Comparison of ENCODE assay signal across 15 mouse cellular contexts in the genomic region with DNA sequence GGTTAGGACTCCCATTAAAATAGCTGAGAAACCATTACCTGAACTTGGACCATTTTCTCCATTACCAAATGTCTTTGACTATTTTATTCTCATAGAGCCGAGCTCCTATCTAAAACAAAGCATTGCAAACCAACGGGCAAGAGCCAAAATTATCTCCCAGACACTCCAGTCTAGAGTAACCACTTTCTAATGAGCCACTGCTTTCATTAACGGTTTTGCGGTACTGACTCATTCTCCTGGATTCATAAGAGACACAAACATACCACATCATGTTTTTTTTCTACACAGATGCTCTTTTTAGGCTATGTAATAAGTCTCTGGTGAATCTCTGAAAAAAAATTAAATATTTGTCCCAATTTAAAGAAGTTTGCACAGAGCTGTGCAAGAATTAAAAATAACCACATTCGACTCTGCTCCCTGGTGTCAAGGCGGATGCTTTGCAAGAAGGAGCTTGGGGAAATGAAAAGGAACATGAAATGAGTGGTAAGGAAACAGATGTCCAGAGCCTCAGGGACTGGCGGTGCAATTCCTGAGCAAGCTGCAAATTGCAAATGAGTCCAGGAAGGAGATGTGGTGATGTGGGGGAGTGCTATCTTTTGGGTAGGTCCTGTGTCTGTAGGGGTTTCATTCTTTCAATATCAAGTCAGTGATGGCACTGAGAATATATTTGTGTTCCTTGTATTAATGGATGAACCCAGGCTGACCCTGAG.
DNase-seq lines count a peak whose midpoint lies in the region; ATAC-seq and TF ChIP-seq lines count a peak whose summit lies in the region.
"Had no signal": no experiment of that assay in that cellular context is flagged by ENCODE, and none has a peak within 500 bp of the region (broad histone marks: within the 10 kb centered on the region; RNA-seq: fewer than 3 reads in every experiment).

No protein-coding gene starts in this region.

- H3K9me3 ChIP-seq in intestine, postnatal 0 days (ENCODE audit: control insufficient read depth), result no peaks in the 10 kb centered on the region
- H3K9me3 ChIP-seq: embryonic facial prominence, embryonic 13.5 days; forebrain, embryonic 15.5 days had no signal

- 72% methylated on average over 7 of the region's 7 CpGs for WGBS in intestine, postnatal 0 days

- no peaks in the 10 kb centered on the region for H3K27me3 ChIP-seq in intestine, postnatal 0 days (replicated peaks; ENCODE audit: control insufficient read depth, insufficient read depth, low read length)
- H3K27me3 ChIP-seq: embryonic facial prominence, embryonic 13.5 days; forebrain, embryonic 15.5 days; limb, embryonic 12.5 days had no signal

- ATAC-seq in intestine, postnatal 0 days, result no peak
- ATAC-seq: forebrain, embryonic 15.5 days had no signal

- H3K4me2 ChIP-seq in intestine, postnatal 0 days (replicated peaks; ENCODE audit: low read depth), result no peak overlapping the region
- H3K4me2 ChIP-seq: embryonic facial prominence, embryonic 13.5 days; forebrain, embryonic 15.5 days; limb, embryonic 12.5 days; lung, embryonic 14.5 days had no signal

- no peak overlapping the region for H3K4me3 ChIP-seq in intestine, postnatal 0 days (ENCODE audit: low read depth, low read length)
- H3K4me3 ChIP-seq: embryonic facial prominence, embryonic 13.5 days; forebrain, embryonic 15.5 days; limb, embryonic 12.5 days had no signal

- H3K9ac ChIP-seq in intestine, postnatal 0 days (ENCODE audit: low read depth, low read length), result no peak overlapping the region
- H3K9ac ChIP-seq: embryonic facial prominence, embryonic 13.5 days; forebrain, embryonic 15.5 days; limb, embryonic 12.5 days; lung, embryonic 14.5 days had no signal

- TF ChIP-seq CTCF in intestine, postnatal 0 days (IDR thresholded peaks at IDR 0.05; ENCODE audit: low read depth), result no peak

- DNase-seq in layer of hippocampus, adult 11-12 months (ENCODE audit: low spot score), result peak; percentile 20
- no peak for DNase-seq in layer of hippocampus, postnatal 25 days (ENCODE audit: extremely low spot score in 1 of 2, low spot score in 1 of 2)
- peak; percentile 45 for DNase-seq in gastrocnemius, postnatal 25 days
- peak; percentile 6 for DNase-seq in layer of hippocampus, adult 9-10 months (ENCODE audit: low spot score)
- peak; percentile 32 to 74 for DNase-seq in right cerebral cortex, postnatal 36 days (ENCODE audit: low spot score in 2 of 2)
- no peak for DNase-seq in T-cell, adult 2 months (ENCODE audit: low spot score)
- no peak for DNase-seq in retina, embryonic 14.5 days (ENCODE audit: low spot score)
- DNase-seq: cerebellum, adult 9-11 months; kidney, adult 8-10 months; lung, embryonic 14.5 days; thymus, adult 2 months had no signal

- H3K36me3 ChIP-seq in intestine, postnatal 0 days (ENCODE audit: control insufficient read depth, insufficient read depth), result no peaks in the 10 kb centered on the region
- H3K36me3 ChIP-seq: embryonic facial prominence, embryonic 13.5 days; forebrain, embryonic 15.5 days; limb, embryonic 12.5 days had no signal

- no peaks in the 10 kb centered on the region for H3K4me1 ChIP-seq in intestine, postnatal 0 days (replicated peaks; ENCODE audit: control insufficient read depth, insufficient read depth, low read length)
- H3K4me1 ChIP-seq: embryonic facial prominence, embryonic 13.5 days; forebrain, embryonic 15.5 days; limb, embryonic 12.5 days had no signal

- no peak overlapping the region for H3K27ac ChIP-seq in intestine, postnatal 0 days (ENCODE audit: low read depth, low read length)
- H3K27ac ChIP-seq: embryonic facial prominence, embryonic 13.5 days; forebrain, embryonic 15.5 days; limb, embryonic 12.5 days had no signal

Comparison
In these comparisons a context has a peak if more than half of its experiments do, and no peak if none do; other contexts are left out.
1. DNase-seq: peak in layer of hippocampus, adult 11-12 months (single experiment), gastrocnemius, postnatal 25 days (single experiment), layer of hippocampus, adult 9-10 months (single experiment) and right cerebral cortex, postnatal 36 days (2 of 2); none in layer of hippocampus, postnatal 25 days (0 of 2), T-cell, adult 2 months (single experiment) and retina, embryonic 14.5 days (single experiment).